30 mouse cellular contexts compared by ENCODE assay signal in genomic region chr7:100921289-100921688, GRCm38 (mm10). TPM values are rescaled to one million over a fixed set of nuclear protein-coding genes. Genes with fewer than 3 reads are reported as not detected.
DNase-seq lines count a peak whose midpoint lies in the region; ATAC-seq and TF ChIP-seq lines count a peak whose summit lies in the region.
"Had no signal": no experiment of that assay in that cellular context is flagged by ENCODE, and none has a peak within 500 bp of the region (broad histone marks: within the 10 kb centered on the region; RNA-seq: fewer than 3 reads in every experiment).

No protein-coding gene starts in this region.

- WGBS in heart, adult 2 months, result 51% methylated on average over 5 of the region's 5 CpGs
- WGBS in kidney, postnatal 0 days, result 83% methylated on average over 5 of the region's 5 CpGs
- 94% methylated on average over 5 of the region's 5 CpGs for WGBS in limb, embryonic 10.5 days

- TF ChIP-seq POLR2A in heart, adult 2 months (IDR thresholded peaks at IDR 0.05; ENCODE audit: insufficient read depth, low read depth, low read length), result no peak

- H3K27ac ChIP-seq in heart, adult 2 months, result peak overlapping the region; percentile 64
- H3K27ac ChIP-seq in kidney, postnatal 0 days, result 0 out of 2 replicates have a peak overlapping the region, but pooled peaks have one; percentile 86
- 0 out of 2 replicates have a peak overlapping the region, but pooled peaks have one; percentile 23 for H3K27ac ChIP-seq in limb, embryonic 10.5 days
- H3K27ac ChIP-seq: embryonic facial prominence, embryonic 12.5 days; hindbrain, embryonic 14.5 days; limb, embryonic 15.5 days; liver, embryonic 13.5 days; macrophage; midbrain, embryonic 15.5 days had no signal

- H3K4me3 ChIP-seq in heart, adult 2 months, result no peak overlapping the region
- no peak overlapping the region for H3K4me3 ChIP-seq in kidney, postnatal 0 days (replicated peaks; ENCODE audit: low read depth, low read length)
- H3K4me3 ChIP-seq in limb, embryonic 10.5 days, result no peak overlapping the region
- H3K4me3 ChIP-seq: embryonic facial prominence, embryonic 12.5 days; limb, embryonic 15.5 days; liver, embryonic 13.5 days; midbrain, embryonic 15.5 days; neural tube, embryonic 15.5 days had no signal

- peaks cover 32% of the 10 kb centered on the region for H3K4me1 ChIP-seq in heart, adult 2 months (ENCODE audit: control insufficient read depth, insufficient read depth, low read length)
- peaks cover 83% of the 10 kb centered on the region for H3K4me1 ChIP-seq in kidney, postnatal 0 days (replicated peaks; ENCODE audit: insufficient read depth, low read length)
- H3K4me1 ChIP-seq in limb, embryonic 10.5 days, result peaks cover 95% of the 10 kb centered on the region

- H3K9ac ChIP-seq in heart, adult 2 months (ENCODE audit: low read depth, low read length), result no peak overlapping the region
- H3K9ac ChIP-seq in kidney, postnatal 0 days (ENCODE audit: low read depth, low read length), result no peak overlapping the region
- H3K9ac ChIP-seq: embryonic facial prominence, embryonic 12.5 days; hindbrain, embryonic 14.5 days; limb, embryonic 15.5 days; liver, embryonic 13.5 days; midbrain, embryonic 15.5 days; neural tube, embryonic 15.5 days had no signal

- peak in 1 of 2 experiments; percentile 38 for DNase-seq in heart, adult 2 months
- no peak for DNase-seq in heart, postnatal 36 days
- no peak for DNase-seq in kidney, postnatal 0 days (ENCODE audit: low spot score)
- DNase-seq in kidney, adult 9 months, result no peak
- DNase-seq in adipocyte (ENCODE audit: low spot score), result peak; percentile 5
- no peak for DNase-seq in limb, embryonic 10.5 days (ENCODE audit: low spot score)
- DNase-seq: adrenal gland, postnatal 10 days; cerebellum, adult 11 months; cerebellum, adult 9-10 months; cerebellum, postnatal 36 days; gastrocnemius, postnatal 36 days; heart, postnatal 14 days; kidney, postnatal 4 days; layer of hippocampus, postnatal 36 days; left cerebral cortex, postnatal 4 days; liver, embryonic 13.5 days; lung, adult 18-20 months; retina, postnatal 1 day; right cerebral cortex, postnatal 14 days had no signal

- no peaks in the 10 kb centered on the region for H3K79me2 ChIP-seq in heart, adult 2 months (replicated peaks; ENCODE audit: control insufficient read depth, insufficient read depth, low read length)

- H3K36me3 ChIP-seq in heart, adult 2 months (ENCODE audit: control insufficient read depth, insufficient read depth, low read length), result no peaks in the 10 kb centered on the region
- H3K36me3 ChIP-seq in kidney, postnatal 0 days (ENCODE audit: insufficient read depth, low read length), result peaks cover 13% of the 10 kb centered on the region; the same call in 1 of the 2 replicates
- peaks cover 88% of the 10 kb centered on the region for H3K36me3 ChIP-seq in limb, embryonic 10.5 days
- H3K36me3 ChIP-seq: liver, embryonic 13.5 days; midbrain, embryonic 15.5 days; neural tube, embryonic 15.5 days had no signal

- intact Hi-C loops in heart, adult 2 months (cut with DNase I), result no loop called here
- intact Hi-C loops in heart, postnatal 36 days (cut with DNase I), result no loop called here

- H3K9me3 ChIP-seq in kidney, postnatal 0 days (replicated peaks; ENCODE audit: low read length), result no peaks in the 10 kb centered on the region
- no peaks in the 10 kb centered on the region for H3K9me3 ChIP-seq in limb, embryonic 10.5 days (replicated peaks)
- H3K9me3 ChIP-seq: embryonic facial prominence, embryonic 12.5 days; limb, embryonic 15.5 days; liver, embryonic 13.5 days; midbrain, embryonic 15.5 days; neural tube, embryonic 15.5 days had no signal

- TF ChIP-seq EP300 in heart, adult 2 months (IDR thresholded peaks at IDR 0.05; ENCODE audit: insufficient read depth, low read depth, low read length), result no peak

- ATAC-seq in kidney, postnatal 0 days (replicated peaks; ENCODE audit: low FRiP score, low read depth), result no peak
- ATAC-seq: activated CD4-positive, CD25-positive, alpha-beta regulatory T cell, adult 4 months; forebrain, embryonic 14.5 days; intestine, postnatal 0 days; midbrain, embryonic 15.5 days had no signal

- no peak overlapping the region for H3K4me2 ChIP-seq in kidney, postnatal 0 days (ENCODE audit: low read length)
- H3K4me2 ChIP-seq: embryonic facial prominence, embryonic 12.5 days; heart, embryonic 11.5 days; hindbrain, embryonic 14.5 days; limb, embryonic 15.5 days; liver, embryonic 13.5 days; midbrain, embryonic 15.5 days; neural tube, embryonic 15.5 days had no signal

- H3K27me3 ChIP-seq in heart, adult 2 months (ENCODE audit: control insufficient read depth, insufficient read depth, low read length), result no peaks in the 10 kb centered on the region
- H3K27me3 ChIP-seq in kidney, postnatal 0 days (ENCODE audit: insufficient read depth, low read length), result no peaks in the 10 kb centered on the region
- no peaks in the 10 kb centered on the region for H3K27me3 ChIP-seq in limb, embryonic 10.5 days (ENCODE audit: low read depth, poor library complexity, severe bottlenecking)
- H3K27me3 ChIP-seq: embryonic facial prominence, embryonic 12.5 days; limb, embryonic 15.5 days; neural tube, embryonic 15.5 days had no signal

- TF ChIP-seq CTCF in heart, adult 2 months (IDR thresholded peaks at IDR 0.05), result no peak
- no peak for TF ChIP-seq CTCF in kidney, postnatal 0 days (IDR thresholded peaks at IDR 0.05; ENCODE audit: low read depth)

RNA-seq across cellular contexts. Expression of gene Arhgef17, which starts 10.6 kb away (rescaled TPM):
- total RNA-seq in heart, adult 2 months (2021), result 10 to 100 TPM; 26.2 to 28.4 TPM
- 23.4 and 28.9 TPM in 2 replicates for polyA plus RNA-seq in heart, adult 2 months (2012; rRNA removed)
- total RNA-seq in heart, postnatal 36 days (2021), result 10 to 100 TPM; 24.3 to 29.9 TPM
- polyA plus RNA-seq in kidney, postnatal 0 days (2015; fragmentation: Nextera tagmentation; extraction: Ambion mirVana), result 7.8 and 8.1 TPM in 2 replicates
- polyA plus RNA-seq in limb, embryonic 10.5 days (2016; fragmentation: Nextera tagmentation; extraction: Ambion mirVana), result 9.6 and 11.0 TPM in 2 replicates
- total RNA-seq: megakaryocyte-erythroid progenitor cell, adult 5-6 weeks had no signal

RNA-seq across cellular contexts. Expression of gene P2ry6, which starts 53.2 kb away (rescaled TPM):
- total RNA-seq in heart, adult 2 months (2021), result 1 to 10 TPM; 3.6 to 4.2 TPM
- 9.6 and 11.1 TPM in 2 replicates for polyA plus RNA-seq in heart, adult 2 months (2012; rRNA removed)
- 1 to 10 TPM; 4.3 to 4.7 TPM for total RNA-seq in heart, postnatal 36 days (2021)
- polyA plus RNA-seq in kidney, postnatal 0 days (2015; fragmentation: Nextera tagmentation; extraction: Ambion mirVana), result 4.8 and 5.0 TPM in 2 replicates
- polyA plus RNA-seq in limb, embryonic 10.5 days (2016; fragmentation: Nextera tagmentation; extraction: Ambion mirVana), result 1.1 and 1.6 TPM in 2 replicates
- total RNA-seq: megakaryocyte-erythroid progenitor cell, adult 5-6 weeks had no signal

RNA-seq across cellular contexts. Expression of gene Relt, which starts 58.0 kb away (rescaled TPM):
- total RNA-seq in heart, adult 2 months (2021), result 1 to 10 TPM; 4.6 to 5.5 TPM
- polyA plus RNA-seq in heart, adult 2 months (2012; rRNA removed), result 6.4 and 7.2 TPM in 2 replicates
- total RNA-seq in heart, postnatal 36 days (2021), result 1 to 10 TPM; 2.1 to 3.1 TPM
- 2.1 and 2.3 TPM in 2 replicates for polyA plus RNA-seq in kidney, postnatal 0 days (2015; fragmentation: Nextera tagmentation; extraction: Ambion mirVana)
- polyA plus RNA-seq in limb, embryonic 10.5 days (2016; fragmentation: Nextera tagmentation; extraction: Ambion mirVana), result 5.9 and 7.9 TPM in 2 replicates

Comparison
In these comparisons a context has a peak if more than half of its experiments do, and no peak if none do; other contexts are left out.
1. H3K27ac ChIP-seq: peak in every context shown above with its lines; median percentile 86 in kidney, postnatal 0 days; 64 in heart, adult 2 months; 23 in limb, embryonic 10.5 days.